Mouse (Mus musculus): ENCODE results near the gene Ptov1. TPM values are rescaled to one million over a fixed set of nuclear protein-coding genes. Genes with fewer than 3 reads are reported as not detected.
A peak's percentile ranks its signal among the peaks of the same experiment; 100 is the strongest.

Ptov1 gene
- polyA plus RNA-seq, 1 experiment = 187 TPM

DNA sequence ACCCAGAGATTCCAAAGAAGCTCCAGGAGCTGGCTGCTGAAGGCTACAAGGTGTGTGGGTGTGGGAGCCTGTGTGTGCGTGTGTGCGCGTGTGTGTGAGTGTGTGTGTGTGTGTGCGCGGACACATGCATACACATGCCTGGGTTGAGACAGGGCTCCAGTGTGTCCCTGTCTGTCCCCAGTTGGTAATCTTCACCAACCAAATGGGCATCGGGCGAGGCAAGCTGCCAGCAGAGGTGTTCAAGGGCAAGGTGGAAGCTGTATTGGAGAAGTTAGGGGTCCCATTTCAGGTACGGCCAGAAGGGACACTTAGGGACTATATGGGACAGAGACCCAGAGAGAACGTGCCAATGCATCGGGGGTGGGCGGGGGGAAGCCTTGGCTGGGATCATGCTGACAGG, 9.7 kb downstream of the Ptov1 start:
- TF ChIP-seq POLR2A (IDR thresholded peaks at IDR 0.05; ENCODE audit: control insufficient read depth, low read depth, low read length) (no peak), CTCF (IDR thresholded peaks at IDR 0.05; ENCODE audit: control insufficient read depth, insufficient read depth, insufficient replicate concordance, low read depth, low read length) (no peak)
- no peak overlapping the region for H3K4me3 ChIP-seq (ENCODE audit: control insufficient read depth, low read depth, low read length)
- no peaks in the 10 kb centered on the region for H3K36me3 ChIP-seq (ENCODE audit: control insufficient read depth, insufficient read depth, low read length)
- H3K4me1 ChIP-seq (ENCODE audit: control insufficient read depth, insufficient read depth, low read length) = peaks cover 31% of the 10 kb centered on the region
- no peak overlapping the region for H3K27ac ChIP-seq (ENCODE audit: control insufficient read depth, insufficient read depth, low read depth, low read length)
- no peaks in the 10 kb centered on the region for H3K27me3 ChIP-seq (ENCODE audit: control insufficient read depth, insufficient read depth, low read length)

DNA sequence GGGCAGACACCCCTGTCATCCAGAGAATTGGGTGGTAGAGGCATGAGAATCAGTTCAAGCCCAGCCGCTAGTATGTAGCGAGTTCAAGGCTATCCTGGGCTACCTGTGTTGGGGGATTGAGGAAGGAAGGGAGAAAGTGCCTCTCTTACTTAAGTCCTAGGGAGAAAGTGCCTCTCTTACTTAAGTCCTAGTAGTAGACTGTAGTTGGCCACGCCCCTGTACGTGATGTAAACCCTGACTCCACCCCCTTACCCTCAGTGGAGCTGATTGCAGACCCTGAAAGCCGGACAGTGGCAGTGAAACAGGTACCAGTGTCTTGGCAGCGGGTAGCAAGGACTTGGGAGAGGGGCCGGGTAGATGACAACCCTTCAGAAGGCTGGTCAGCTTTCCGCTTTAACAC, 11.7 kb downstream of the Ptov1 start:
- Histone ChIP-seq H3K27ac (ENCODE audit: control insufficient read depth, insufficient read depth, low read depth, low read length) (no peak overlapping the region), H3K4me1 (ENCODE audit: control insufficient read depth, insufficient read depth, low read length) (peaks cover 40% of the 10 kb centered on the region), H3K4me3 (ENCODE audit: control insufficient read depth, low read depth, low read length) (peak overlapping the region; percentile 31), H3K27me3 (ENCODE audit: control insufficient read depth, insufficient read depth, low read length) (no peaks in the 10 kb centered on the region), H3K36me3 (ENCODE audit: control insufficient read depth, insufficient read depth, low read length) (no peaks in the 10 kb centered on the region)
- TF ChIP-seq POLR2A (IDR thresholded peaks at IDR 0.05; ENCODE audit: control insufficient read depth, low read depth, low read length) (no peak), CTCF (IDR thresholded peaks at IDR 0.05; ENCODE audit: control insufficient read depth, insufficient read depth, insufficient replicate concordance, low read depth, low read length) (no peak)

DNA sequence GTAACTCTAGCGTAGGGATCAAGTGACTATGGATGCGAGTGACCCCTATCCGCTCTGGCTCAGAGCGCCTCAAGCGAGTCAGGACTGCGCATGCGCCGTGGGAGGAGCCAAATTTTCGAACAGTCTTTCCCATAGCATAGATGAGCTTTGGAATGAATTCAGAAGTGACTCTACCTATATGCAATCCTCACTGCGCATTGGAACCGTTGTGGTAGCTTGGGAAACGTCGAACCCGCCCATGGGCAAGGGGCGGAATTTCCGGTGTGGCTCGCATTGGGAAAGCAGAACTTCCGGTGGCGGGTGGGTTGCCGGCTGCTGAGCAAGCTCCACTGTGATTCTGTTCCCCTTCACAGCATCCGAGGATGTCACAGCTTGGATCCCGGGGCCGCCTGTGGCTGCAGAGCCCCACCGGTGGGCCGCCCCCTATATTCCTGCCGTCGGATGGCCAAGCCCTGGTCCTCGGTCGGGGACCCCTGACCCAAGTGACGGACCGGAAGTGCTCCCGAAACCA, 12.5 kb downstream of the Ptov1 start, which contains the start of gene Pnkp:
Pnkp (plus strand) TSS at position 98 of the 511 bp plus-strand sequence.
- Histone ChIP-seq H3K27me3 (ENCODE audit: control insufficient read depth, insufficient read depth, low read length) (no peaks in the 10 kb centered on the region), H3K4me1 (ENCODE audit: control insufficient read depth, insufficient read depth, low read length) (peaks cover 45% of the 10 kb centered on the region), H3K36me3 (ENCODE audit: control insufficient read depth, insufficient read depth, low read length) (no peaks in the 10 kb centered on the region), H3K4me3 (ENCODE audit: control insufficient read depth, low read depth, low read length) (peak within 1 kb of the TSS; percentile 95), H3K27ac (ENCODE audit: control insufficient read depth, insufficient read depth, low read depth, low read length) (peak within 1 kb of the TSS; percentile 89)
- TF ChIP-seq CTCF (IDR thresholded peaks at IDR 0.05; ENCODE audit: control insufficient read depth, insufficient read depth, insufficient replicate concordance, low read depth, low read length) = no peak
- TF ChIP-seq POLR2A (IDR thresholded peaks at IDR 0.05; ENCODE audit: control insufficient read depth, low read depth, low read length) = peak; percentile 57

DNA sequence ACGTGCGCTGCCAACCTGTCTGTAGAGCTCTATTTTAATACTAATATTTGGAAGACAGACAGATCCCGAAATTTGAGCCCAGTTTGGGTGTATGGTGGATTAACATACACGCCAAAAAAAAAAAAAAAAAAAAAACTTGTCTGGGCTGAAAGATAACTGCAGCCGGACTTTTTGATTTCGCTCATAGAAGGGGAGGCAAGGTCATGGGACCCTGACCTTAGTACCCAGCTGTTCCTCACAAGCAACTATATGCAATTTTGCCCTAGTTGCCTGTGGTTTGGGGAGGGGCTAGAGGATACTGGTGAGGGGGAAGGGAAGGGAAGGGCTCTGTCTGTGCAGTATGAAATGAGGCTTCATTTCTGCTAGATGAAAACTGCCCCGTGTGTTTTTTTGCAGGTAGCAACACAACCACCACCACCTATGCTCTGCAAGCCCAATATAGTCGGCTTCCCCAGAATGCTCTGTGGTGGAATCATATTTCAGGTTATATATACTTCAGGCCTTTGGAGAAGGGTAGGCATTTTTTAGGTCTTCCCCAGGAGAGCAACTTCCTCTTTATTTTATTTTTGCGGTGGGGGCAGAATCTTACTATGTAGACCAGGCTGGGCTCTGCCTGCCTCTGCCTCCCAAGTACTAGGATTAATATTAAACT, 13.2 kb downstream of the Ptov1 start:
- H3K36me3 ChIP-seq (ENCODE audit: control insufficient read depth, insufficient read depth, low read length) = no peaks in the 10 kb centered on the region
- peak overlapping the region; percentile 95; the same call in 1 of the 2 replicates for H3K4me3 ChIP-seq (ENCODE audit: control insufficient read depth, low read depth, low read length)
- H3K27ac ChIP-seq (ENCODE audit: control insufficient read depth, insufficient read depth, low read depth, low read length) = no peak overlapping the region
- no peaks in the 10 kb centered on the region for H3K27me3 ChIP-seq (ENCODE audit: control insufficient read depth, insufficient read depth, low read length)
- TF ChIP-seq CTCF (IDR thresholded peaks at IDR 0.05; ENCODE audit: control insufficient read depth, insufficient read depth, insufficient replicate concordance, low read depth, low read length) = no peak
- peaks cover 45% of the 10 kb centered on the region for H3K4me1 ChIP-seq (ENCODE audit: control insufficient read depth, insufficient read depth, low read length)

DNA sequence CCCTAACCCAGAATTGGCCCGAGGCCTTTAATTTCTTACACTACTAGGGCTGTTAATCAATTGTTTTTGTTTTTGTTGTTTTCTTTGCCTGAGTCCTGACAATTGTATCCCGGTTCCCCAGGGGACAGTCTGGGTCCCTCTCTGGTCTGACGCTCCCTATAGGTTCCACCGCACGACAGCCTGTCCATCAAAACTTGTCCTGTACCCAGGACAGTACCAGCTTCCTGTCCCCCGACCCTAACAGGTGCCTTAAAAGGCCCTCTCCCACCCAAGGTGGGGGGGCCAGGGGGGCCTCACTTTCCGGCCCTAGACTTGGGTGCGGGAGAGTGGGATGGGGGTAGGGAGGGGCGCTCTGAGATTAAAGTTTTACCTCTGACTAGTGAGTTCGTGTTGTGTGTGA, 14.6 kb downstream of the Ptov1 start:
- Histone ChIP-seq H3K27ac (ENCODE audit: control insufficient read depth, insufficient read depth, low read depth, low read length) (peak overlapping the region; percentile 89), H3K36me3 (ENCODE audit: control insufficient read depth, insufficient read depth, low read length) (no peaks in the 10 kb centered on the region), H3K4me1 (ENCODE audit: control insufficient read depth, insufficient read depth, low read length) (peaks cover 54% of the 10 kb centered on the region), H3K27me3 (ENCODE audit: control insufficient read depth, insufficient read depth, low read length) (no peaks in the 10 kb centered on the region), H3K4me3 (ENCODE audit: control insufficient read depth, low read depth, low read length) (peak overlapping the region; percentile 92)
- no peak for TF ChIP-seq POLR2A (IDR thresholded peaks at IDR 0.05; ENCODE audit: control insufficient read depth, low read depth, low read length)
- no peak for TF ChIP-seq CTCF (IDR thresholded peaks at IDR 0.05; ENCODE audit: control insufficient read depth, insufficient read depth, insufficient replicate concordance, low read depth, low read length)

DNA sequence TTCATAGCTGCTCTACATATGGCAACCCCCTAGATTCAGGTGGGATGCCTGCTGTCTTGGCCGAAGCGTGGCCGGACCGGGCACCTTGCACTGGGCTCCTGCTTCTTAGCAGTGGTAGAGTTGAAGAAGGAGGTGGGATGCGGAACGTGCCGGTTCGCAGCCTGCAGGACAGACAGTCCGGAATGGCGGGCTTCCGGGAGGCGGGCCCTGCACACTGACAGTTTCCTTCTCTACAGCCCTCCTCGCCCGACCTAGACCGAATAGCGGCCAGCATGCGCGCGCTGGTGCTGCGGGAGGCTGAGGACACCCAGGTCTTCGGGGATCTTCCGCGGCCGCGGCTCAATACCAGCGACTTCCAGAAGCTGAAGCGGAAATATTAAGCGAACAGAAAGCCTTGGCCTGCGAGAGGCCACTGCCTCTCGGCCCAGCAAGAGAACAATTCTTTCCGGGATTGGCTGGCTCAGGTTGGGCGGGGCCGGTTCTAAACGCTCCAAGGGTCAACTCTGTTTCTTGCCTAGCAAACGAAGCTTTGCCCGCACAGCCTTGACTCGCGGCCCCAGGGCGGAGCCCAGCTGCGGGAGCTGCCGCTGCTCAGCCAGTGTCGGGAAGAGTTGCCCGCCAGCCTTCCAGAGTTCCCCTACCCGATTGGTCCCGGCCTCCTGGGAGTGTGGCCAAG, 15.1 kb downstream of the Ptov1 start:
- Histone ChIP-seq H3K4me1 (ENCODE audit: control insufficient read depth, insufficient read depth, low read length) (peaks cover 56% of the 10 kb centered on the region), H3K27me3 (ENCODE audit: control insufficient read depth, insufficient read depth, low read length) (no peaks in the 10 kb centered on the region), H3K4me3 (ENCODE audit: control insufficient read depth, low read depth, low read length) (peak overlapping the region; percentile 92), H3K27ac (ENCODE audit: control insufficient read depth, insufficient read depth, low read depth, low read length) (peak overlapping the region; percentile 89), H3K36me3 (ENCODE audit: control insufficient read depth, insufficient read depth, low read length) (no peaks in the 10 kb centered on the region)
- TF ChIP-seq CTCF (IDR thresholded peaks at IDR 0.05; ENCODE audit: control insufficient read depth, insufficient read depth, insufficient replicate concordance, low read depth, low read length) (no peak), POLR2A (IDR thresholded peaks at IDR 0.05; ENCODE audit: control insufficient read depth, low read depth, low read length) (no peak; the same call in none of the 2 replicates)

DNA sequence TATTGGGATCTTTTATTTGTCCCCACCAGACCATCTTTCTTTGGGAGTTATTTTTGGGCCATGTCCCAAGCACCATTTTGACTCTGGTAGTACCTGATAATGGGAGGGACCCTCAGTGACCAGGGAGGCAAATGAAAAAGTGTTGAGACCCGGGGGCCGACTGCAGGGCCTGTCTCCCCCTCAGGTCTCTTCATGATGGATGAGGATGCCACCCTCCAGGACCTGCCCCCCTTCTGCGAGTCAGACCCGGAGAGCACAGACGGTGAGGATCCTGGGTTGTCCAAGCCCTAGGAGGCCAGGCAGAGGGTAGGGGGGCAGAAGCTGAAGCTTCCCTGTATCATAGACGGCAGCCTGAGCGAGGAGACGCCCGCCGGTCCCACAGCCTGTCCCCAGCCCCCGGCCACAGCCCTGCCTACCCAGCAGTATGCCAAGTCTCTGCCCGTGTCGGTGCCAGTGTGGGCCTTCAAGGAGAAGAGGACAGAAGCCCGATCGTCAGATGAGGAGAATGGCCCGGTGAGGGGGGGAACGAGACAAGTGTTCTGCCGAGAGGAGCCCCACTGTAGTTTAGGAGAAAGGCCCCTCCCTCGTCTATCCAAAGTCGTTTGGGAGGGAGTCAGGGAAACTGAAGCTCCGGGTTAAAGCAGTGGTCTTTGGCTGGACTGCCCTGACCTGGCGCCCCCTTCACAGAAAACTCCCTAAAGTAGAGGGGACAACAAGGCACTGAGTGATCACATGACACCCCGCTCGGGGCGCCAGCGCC, 15.8 kb downstream of the Ptov1 start:
- no peaks in the 10 kb centered on the region for H3K36me3 ChIP-seq (ENCODE audit: control insufficient read depth, insufficient read depth, low read length)
- H3K27ac ChIP-seq (ENCODE audit: control insufficient read depth, insufficient read depth, low read depth, low read length) = peak overlapping the region; percentile 89
- peak overlapping the region; percentile 92 for H3K4me3 ChIP-seq (ENCODE audit: control insufficient read depth, low read depth, low read length)
- H3K4me1 ChIP-seq (ENCODE audit: control insufficient read depth, insufficient read depth, low read length) = peaks cover 58% of the 10 kb centered on the region
- H3K27me3 ChIP-seq (ENCODE audit: control insufficient read depth, insufficient read depth, low read length) = no peaks in the 10 kb centered on the region
- TF ChIP-seq POLR2A (IDR thresholded peaks at IDR 0.05; ENCODE audit: control insufficient read depth, low read depth, low read length) = no peak
- no peak for TF ChIP-seq CTCF (IDR thresholded peaks at IDR 0.05; ENCODE audit: control insufficient read depth, insufficient read depth, insufficient replicate concordance, low read depth, low read length)
